Mouse (Mus musculus): Measurements from ENCODE around the gene Ocln. TPM values are rescaled to one million over a fixed set of nuclear protein-coding genes. Genes with fewer than 3 reads are reported as not detected.

Ocln gene
- total and polyA plus RNA-seq, 3 experiments = 0.27 TPM; not detected in 2

DNA sequence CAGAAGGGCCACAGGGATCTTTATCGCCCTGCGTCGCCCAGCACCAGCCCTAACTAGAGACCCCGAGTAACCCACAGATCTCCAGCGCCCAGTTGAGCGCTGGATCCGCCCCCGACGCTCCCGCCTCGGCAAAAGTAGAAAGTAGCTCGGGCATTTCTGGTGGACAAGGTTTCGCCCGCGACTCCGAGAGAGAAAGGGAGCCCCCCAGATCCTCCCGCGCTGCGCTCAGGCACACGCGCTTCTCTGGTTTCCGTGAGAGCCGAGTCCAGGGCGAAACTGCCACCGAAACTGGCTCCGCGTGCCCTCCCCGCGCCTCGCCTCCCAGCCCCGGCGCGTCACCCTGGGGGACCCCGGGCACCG is 529 bp downstream of the Ocln start:
- no peak for ATAC-seq (ENCODE audit: extremely low read depth, insufficient number of reproducible peaks, low FRiP score, poor library complexity, severe bottlenecking)
- Histone ChIP-seq H3K9me3 (replicated peaks) (no peaks in the 10 kb centered on the region), H3K36me3 (replicated peaks) (no peaks in the 10 kb centered on the region), H3K4me1 (ENCODE audit: insufficient read depth, low read depth, low read length) (peaks cover 4% of the 10 kb centered on the region; the same call in 1 of the 2 replicates), H3K27me3 (ENCODE audit: insufficient read depth, low read length) (peaks cover 25% of the 10 kb centered on the region), H3K4me3 (ENCODE audit: low read depth, low read length) (no peak overlapping the region)
- TF ChIP-seq GATA2 (IDR thresholded peaks at IDR 0.05; ENCODE audit: borderline replicate concordance, low read depth, low read length) = no peak
- TF ChIP-seq TAL1 (conservative IDR thresholded peaks at IDR 0.05; ENCODE audit: low read depth, low read length) = no peak
- no peak for TF ChIP-seq GATA1 (IDR thresholded peaks at IDR 0.05; ENCODE audit: borderline replicate concordance, low read length)
- TF ChIP-seq CTCF (IDR thresholded peaks at IDR 0.05; ENCODE audit: low read depth, low read length) = no peak
- TF ChIP-seq POLR2AphosphoS5 (IDR thresholded peaks at IDR 0.05; ENCODE audit: insufficient replicate concordance, low read depth, low read length) = no peak
- DNase-seq (ENCODE audit: low spot score) = no peak

DNA sequence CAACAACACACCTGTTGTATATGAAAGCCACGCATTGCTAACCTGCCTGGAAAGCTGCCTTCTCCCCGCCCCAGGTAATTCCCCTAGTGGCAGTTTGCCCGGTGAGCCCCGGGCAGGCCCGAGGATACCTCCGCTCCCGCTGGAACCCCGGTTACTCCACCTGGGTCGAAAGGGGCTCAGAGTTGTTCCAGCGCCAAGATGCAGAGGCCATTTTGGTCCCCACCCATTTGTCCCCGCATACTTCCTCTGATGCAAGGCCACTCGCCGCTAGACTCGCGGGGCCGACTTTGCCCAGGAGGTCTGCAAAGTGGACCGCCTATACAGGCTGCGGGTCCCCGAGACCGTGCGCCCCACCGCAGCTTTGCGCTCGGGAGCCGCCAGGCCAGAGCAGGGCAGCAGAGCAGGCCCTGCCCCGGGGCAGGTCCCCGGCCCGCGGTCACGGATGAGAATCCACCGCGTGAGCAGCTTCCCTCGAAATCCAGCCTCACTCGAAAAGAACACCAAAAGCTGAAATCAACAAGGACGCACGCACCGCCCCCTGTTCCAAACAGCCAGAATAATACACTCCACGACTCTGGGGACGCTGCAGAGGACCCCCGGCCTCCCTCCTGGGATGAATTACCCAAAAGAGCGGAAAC is 1.0 kb downstream of the Ocln start:
- DNase-seq (ENCODE audit: low spot score) (no peak), ATAC-seq (ENCODE audit: extremely low read depth, insufficient number of reproducible peaks, low FRiP score, poor library complexity, severe bottlenecking) (no peak)
- no peaks in the 10 kb centered on the region for H3K36me3 ChIP-seq (replicated peaks)
- peaks cover 26% of the 10 kb centered on the region for H3K27me3 ChIP-seq (ENCODE audit: insufficient read depth, low read length)
- no peak for TF ChIP-seq GATA2 (IDR thresholded peaks at IDR 0.05; ENCODE audit: borderline replicate concordance, low read depth, low read length)
- no peak for TF ChIP-seq GATA1 (IDR thresholded peaks at IDR 0.05; ENCODE audit: borderline replicate concordance, low read length)
- no peak for TF ChIP-seq TAL1 (conservative IDR thresholded peaks at IDR 0.05; ENCODE audit: low read depth, low read length)
- no peak for TF ChIP-seq POLR2AphosphoS5 (IDR thresholded peaks at IDR 0.05; ENCODE audit: insufficient replicate concordance, low read depth, low read length)
- no peak for TF ChIP-seq CTCF (IDR thresholded peaks at IDR 0.05; ENCODE audit: low read depth, low read length)
- peaks cover 4% of the 10 kb centered on the region; the same call in 1 of the 2 replicates for H3K4me1 ChIP-seq (ENCODE audit: insufficient read depth, low read depth, low read length)
- H3K4me3 ChIP-seq (ENCODE audit: low read depth, low read length) = no peak overlapping the region
- H3K9me3 ChIP-seq (replicated peaks) = no peaks in the 10 kb centered on the region

DNA sequence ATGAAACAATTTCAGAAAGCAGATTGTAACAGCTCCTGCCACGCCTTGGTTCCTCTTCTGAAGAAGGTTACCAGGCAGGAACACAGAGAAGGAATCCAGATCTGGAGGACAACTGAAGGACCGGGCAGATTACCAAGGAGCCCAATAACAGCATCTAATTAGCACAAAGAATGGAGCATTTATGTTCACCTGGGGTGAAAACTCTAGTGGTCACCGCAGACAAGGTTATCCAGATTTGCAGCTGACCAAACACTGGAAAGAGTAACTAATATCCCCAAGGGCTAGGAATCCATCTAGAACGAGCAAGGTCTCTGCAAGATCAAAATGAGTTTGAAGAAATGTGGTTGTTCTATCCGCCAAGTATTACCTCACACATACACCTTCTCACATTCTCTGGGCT is 5.2 kb downstream of the Ocln start:
- H3K36me3 ChIP-seq (replicated peaks) = no peaks in the 10 kb centered on the region
- no peaks in the 10 kb centered on the region for H3K9me3 ChIP-seq (replicated peaks)
- peaks cover 16% of the 10 kb centered on the region for H3K27me3 ChIP-seq (ENCODE audit: insufficient read depth, low read length)
- TF ChIP-seq CTCF (IDR thresholded peaks at IDR 0.05; ENCODE audit: low read depth, low read length) = no peak
- no peak for TF ChIP-seq TAL1 (conservative IDR thresholded peaks at IDR 0.05; ENCODE audit: low read depth, low read length)
- no peak for TF ChIP-seq GATA2 (IDR thresholded peaks at IDR 0.05; ENCODE audit: borderline replicate concordance, low read depth, low read length)
- TF ChIP-seq GATA1 (IDR thresholded peaks at IDR 0.05; ENCODE audit: borderline replicate concordance, low read length) = no peak
- TF ChIP-seq POLR2AphosphoS5 (IDR thresholded peaks at IDR 0.05; ENCODE audit: insufficient replicate concordance, low read depth, low read length) = no peak
- no peak overlapping the region for H3K4me3 ChIP-seq (ENCODE audit: low read depth, low read length)
- DNase-seq (ENCODE audit: low spot score) (no peak), ATAC-seq (ENCODE audit: extremely low read depth, insufficient number of reproducible peaks, low FRiP score, poor library complexity, severe bottlenecking) (no peak)
- H3K4me1 ChIP-seq (ENCODE audit: insufficient read depth, low read depth, low read length) = no peaks in the 10 kb centered on the region; the same call in 1 of the 2 replicates

DNA sequence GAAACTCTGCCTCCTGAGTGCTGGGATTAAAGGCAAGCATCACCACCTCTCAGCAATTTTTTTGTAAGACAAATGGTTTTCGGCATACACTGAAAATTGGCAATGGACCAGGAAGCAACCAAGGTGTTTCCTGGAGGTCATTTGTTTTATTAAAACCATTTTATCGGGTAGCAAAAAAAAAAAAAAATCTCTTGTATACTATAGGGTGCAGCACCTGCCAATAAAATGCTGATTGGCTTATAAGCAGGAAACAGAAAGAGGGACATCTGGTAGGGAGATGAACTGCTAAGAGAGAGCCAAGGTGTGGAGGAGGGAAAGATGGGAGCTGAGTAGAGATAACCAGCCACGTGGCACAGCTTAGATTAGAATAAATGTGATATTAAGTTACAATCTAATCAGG is 7.0 kb downstream of the Ocln start:
- Histone ChIP-seq H3K4me1 (ENCODE audit: insufficient read depth, low read depth, low read length) (no peaks in the 10 kb centered on the region), H3K27me3 (ENCODE audit: insufficient read depth, low read length) (peaks cover 3% of the 10 kb centered on the region), H3K4me3 (ENCODE audit: low read depth, low read length) (no peak overlapping the region), H3K9me3 (replicated peaks) (no peaks in the 10 kb centered on the region), H3K36me3 (replicated peaks) (no peaks in the 10 kb centered on the region)
- no peak for TF ChIP-seq CTCF (IDR thresholded peaks at IDR 0.05; ENCODE audit: low read depth, low read length)
- TF ChIP-seq GATA2 (IDR thresholded peaks at IDR 0.05; ENCODE audit: borderline replicate concordance, low read depth, low read length) = no peak
- no peak for TF ChIP-seq GATA1 (IDR thresholded peaks at IDR 0.05; ENCODE audit: borderline replicate concordance, low read length)
- TF ChIP-seq TAL1 (conservative IDR thresholded peaks at IDR 0.05; ENCODE audit: low read depth, low read length) = no peak
- no peak for TF ChIP-seq POLR2AphosphoS5 (IDR thresholded peaks at IDR 0.05; ENCODE audit: insufficient replicate concordance, low read depth, low read length)
- DNase-seq (ENCODE audit: low spot score) = no peak
- no peak for ATAC-seq (ENCODE audit: extremely low read depth, insufficient number of reproducible peaks, low FRiP score, poor library complexity, severe bottlenecking)

DNA sequence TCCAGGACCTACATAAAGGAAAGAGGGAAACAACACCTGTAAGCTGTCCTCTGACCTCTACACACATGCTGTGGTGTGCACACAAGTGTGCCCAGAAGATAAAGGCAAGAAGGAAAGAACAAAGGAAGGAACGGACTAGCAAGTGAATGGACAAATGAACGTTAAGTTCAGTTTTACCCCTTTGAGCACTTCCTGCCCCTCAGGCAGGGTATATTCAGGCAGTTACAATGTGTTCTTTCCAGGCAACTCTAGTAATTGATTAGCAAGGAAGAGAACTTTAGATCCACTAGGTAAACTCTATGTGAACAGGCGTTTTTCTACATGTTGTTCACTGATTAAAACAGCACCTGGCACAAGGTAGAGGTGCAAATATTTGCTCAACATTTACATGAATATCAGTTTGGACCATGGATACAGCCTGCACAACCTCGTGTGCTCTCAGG is 8.3 kb downstream of the Ocln start:
- ATAC-seq (ENCODE audit: extremely low read depth, insufficient number of reproducible peaks, low FRiP score, poor library complexity, severe bottlenecking) (no peak), DNase-seq (ENCODE audit: low spot score) (no peak)
- Histone ChIP-seq H3K4me1 (ENCODE audit: insufficient read depth, low read depth, low read length) (no peaks in the 10 kb centered on the region), H3K27me3 (ENCODE audit: insufficient read depth, low read length) (peaks cover 3% of the 10 kb centered on the region), H3K4me3 (ENCODE audit: low read depth, low read length) (no peak overlapping the region), H3K9me3 (replicated peaks) (no peaks in the 10 kb centered on the region), H3K36me3 (replicated peaks) (no peaks in the 10 kb centered on the region)
- TF ChIP-seq GATA1 (IDR thresholded peaks at IDR 0.05; ENCODE audit: borderline replicate concordance, low read length) (no peak), CTCF (IDR thresholded peaks at IDR 0.05; ENCODE audit: low read depth, low read length) (no peak), POLR2AphosphoS5 (IDR thresholded peaks at IDR 0.05; ENCODE audit: insufficient replicate concordance, low read depth, low read length) (no peak)

DNA sequence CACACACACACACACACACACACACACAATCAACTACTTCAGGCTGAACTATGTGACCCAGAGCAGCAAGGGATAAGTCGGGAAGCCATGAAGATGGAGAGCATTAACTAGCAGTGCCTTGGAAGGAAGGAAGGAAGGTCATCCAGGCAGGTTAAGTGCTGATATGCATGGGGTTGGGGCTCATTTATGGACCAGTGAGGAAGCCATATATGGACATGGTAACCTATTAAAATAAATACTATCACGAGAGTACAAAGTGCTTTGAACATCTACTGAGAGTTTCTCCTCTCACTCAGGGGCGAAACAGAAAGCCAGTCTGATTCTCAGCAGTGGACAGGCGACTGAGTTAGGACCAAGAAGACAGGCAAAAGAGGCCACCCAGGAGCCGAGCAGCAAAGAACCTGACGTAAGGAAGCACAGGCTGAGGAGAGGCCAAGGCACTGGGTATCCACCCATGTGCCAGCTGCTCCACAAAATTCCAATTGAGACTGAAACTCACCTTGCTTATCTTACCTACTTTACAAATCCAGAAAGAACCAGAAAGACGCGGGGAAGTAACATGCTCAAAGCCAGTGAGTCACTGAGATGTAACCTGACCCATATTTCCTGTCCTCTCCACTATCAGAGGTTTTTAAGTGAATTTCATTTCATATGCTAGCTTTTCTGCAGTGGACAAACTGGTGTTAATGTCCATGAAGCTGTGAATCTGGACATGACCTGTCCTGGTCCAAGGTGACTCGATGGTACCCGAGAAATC is 9.3 kb downstream of the Ocln start:
- Histone ChIP-seq H3K4me3 (ENCODE audit: low read depth, low read length) (no peak overlapping the region), H3K9me3 (replicated peaks) (no peaks in the 10 kb centered on the region), H3K27me3 (ENCODE audit: insufficient read depth, low read length) (peaks cover 3% of the 10 kb centered on the region), H3K36me3 (replicated peaks) (no peaks in the 10 kb centered on the region), H3K4me1 (ENCODE audit: insufficient read depth, low read depth, low read length) (no peaks in the 10 kb centered on the region)
- ATAC-seq (ENCODE audit: extremely low read depth, insufficient number of reproducible peaks, low FRiP score, poor library complexity, severe bottlenecking) (no peak), DNase-seq (ENCODE audit: low spot score) (no peak)
- TF ChIP-seq TAL1 (conservative IDR thresholded peaks at IDR 0.05; ENCODE audit: low read depth, low read length) (no peak), POLR2AphosphoS5 (IDR thresholded peaks at IDR 0.05; ENCODE audit: insufficient replicate concordance, low read depth, low read length) (no peak), CTCF (IDR thresholded peaks at IDR 0.05; ENCODE audit: low read depth, low read length) (no peak), GATA2 (IDR thresholded peaks at IDR 0.05; ENCODE audit: borderline replicate concordance, low read depth, low read length) (no peak), GATA1 (IDR thresholded peaks at IDR 0.05; ENCODE audit: borderline replicate concordance, low read length) (no peak)

Measured in G1E (cell line).